Mouse (Mus musculus) lung, postnatal 25 days (tissue): ENCODE results near the gene C1qc.

Experiments
- DNase-seq: peaks from one replicate; pipeline ENCODE4 v3.0.0; 2022; ENCODE audit warnings: low spot score

Gene C1qc

DNA sequence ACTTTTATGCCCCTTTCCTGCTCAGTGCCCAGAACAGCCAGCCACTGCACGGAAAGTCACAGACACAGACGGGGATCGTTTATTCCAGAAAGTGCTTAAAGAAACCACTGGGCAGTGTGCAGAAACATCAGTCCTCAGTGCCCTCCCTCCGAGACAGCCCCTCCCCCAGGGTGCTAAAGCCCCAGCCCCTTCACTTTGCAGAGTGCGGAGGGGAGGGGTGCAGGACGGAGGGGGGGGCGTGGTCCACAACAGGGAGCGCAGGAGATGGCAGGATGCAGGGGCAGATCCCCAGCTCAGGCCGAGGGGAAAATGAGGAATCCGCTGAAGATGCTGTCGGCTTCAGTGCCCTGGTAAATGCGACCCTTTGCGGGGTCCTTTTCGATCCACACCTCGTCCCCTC lies 3.0 kb upstream of the C1qc start:
- no peak for DNase-seq

DNA sequence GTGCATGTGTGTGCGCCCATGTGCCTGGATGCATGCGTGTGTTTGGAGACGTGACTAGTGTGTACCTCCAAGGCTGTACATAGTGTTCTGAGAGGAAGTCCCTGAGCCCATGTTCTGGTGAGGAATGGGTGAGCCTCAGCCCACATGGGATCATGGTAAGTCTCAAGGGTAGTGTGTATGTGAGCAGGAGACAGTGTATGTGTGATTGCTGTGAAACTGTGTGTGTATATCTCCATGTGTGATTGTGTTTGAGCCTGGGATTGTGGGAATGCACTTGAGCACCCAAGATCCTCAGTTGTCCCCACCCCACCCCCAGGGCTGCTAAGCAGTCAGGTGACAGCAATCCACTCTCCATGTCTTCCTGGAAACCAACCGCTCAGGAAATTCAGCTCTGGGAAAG lies 2.0 kb upstream of the C1qc start:
- no peak for DNase-seq

DNA sequence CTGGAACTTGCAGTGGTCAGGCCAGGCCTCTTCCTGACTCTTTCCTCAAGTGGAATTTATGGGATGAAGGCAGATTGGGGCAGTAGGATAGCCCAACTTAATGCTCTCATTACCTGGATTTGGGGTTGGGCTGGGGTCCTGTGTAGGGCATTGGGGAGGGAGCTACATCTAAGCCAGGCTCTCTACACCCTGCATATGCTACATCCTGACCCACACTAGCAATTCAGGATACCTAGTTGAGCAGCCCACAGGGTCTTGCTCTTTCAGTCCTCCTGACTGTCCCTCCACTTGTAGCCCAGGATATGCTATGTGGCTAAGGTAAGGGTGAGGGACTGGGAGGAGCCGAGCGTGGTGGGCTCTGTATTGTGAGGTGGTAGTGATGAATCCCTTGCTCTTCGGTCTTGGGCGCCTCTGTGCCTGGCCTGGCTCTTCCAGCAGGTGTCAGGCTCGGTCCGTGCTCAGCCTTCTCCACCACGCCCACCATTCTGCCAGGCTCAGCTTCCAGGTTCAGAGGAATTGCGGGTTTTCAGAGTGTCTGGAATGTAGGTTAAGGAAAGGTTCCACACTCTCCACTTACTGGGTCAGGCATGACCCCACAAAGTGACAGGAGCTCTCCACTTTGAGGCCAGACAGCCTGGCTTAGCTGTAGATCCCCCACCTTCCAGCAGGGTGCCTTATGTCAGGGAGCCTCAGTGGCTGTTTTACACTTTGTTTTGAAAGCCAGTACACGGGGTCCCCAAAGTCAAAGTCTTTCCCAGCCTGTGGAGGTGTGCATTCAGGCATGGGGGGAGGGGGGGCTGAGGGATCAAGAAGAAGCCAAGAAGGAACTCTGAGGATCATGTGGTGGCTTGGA lies 1.1 kb upstream of the C1qc start:
- no peak for DNase-seq

DNA sequence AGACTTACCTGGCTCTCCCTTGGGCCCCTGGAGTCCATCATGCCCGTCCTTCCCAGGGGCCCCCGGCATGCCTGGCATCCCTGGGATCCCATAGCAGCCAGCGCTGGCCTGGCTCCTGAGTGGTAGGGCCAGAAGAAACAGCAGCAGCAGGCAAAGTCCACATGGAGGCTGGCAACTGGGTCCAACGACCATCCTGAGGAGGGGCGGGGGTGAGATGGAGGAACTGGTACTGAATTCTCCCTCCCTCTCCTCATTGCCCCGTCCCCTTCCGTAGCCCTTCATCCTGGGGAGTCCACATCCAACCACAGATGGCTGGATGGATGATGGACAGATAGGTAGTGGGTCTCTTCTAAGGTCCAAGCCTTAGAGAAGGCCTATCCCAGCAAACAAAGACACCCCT lies 494 bp downstream of the C1qc start:
- no peak for DNase-seq

DNA sequence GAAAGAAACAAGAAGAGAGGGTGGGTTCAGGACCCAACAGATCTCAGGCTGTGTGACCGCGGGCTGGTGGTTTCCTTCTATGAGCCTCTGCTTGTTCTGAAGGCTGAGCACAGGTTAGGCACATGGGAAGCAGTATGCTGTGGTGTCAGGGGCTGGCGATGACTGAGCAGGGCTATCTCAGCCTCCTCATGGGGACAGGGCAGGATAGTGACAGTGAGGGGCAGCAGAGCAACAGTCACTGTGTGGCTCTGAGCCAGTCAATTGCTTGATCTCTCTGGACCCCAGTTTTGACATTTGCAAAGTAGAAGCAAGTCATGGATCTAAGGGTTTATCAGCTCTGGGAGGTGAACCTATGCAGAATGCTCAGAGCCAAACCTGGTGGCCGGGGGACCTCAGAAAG lies 1.8 kb downstream of the C1qc start:
- DNase-seq, result no peak

DNA sequence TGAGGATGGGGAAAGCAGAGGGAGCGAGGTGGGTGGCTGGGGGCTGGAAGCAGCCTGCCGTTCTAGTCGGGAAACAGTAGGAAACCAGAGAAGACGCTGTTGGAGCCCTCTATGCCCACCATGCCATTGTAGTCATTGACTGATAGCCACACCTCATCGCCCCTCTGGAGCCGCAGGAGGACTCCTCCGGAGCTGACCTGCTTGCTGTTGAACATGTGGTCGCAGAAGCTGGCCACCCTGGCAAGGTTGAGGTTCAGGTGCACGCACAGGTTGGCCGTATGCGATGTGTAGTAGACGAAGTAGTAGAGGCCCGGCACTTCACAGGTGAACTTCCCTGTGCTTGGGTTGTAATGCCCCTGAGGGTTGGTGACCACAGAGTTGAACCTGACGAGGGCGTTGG lies 2.9 kb downstream of the C1qc start:
- no peak for DNase-seq

DNA sequence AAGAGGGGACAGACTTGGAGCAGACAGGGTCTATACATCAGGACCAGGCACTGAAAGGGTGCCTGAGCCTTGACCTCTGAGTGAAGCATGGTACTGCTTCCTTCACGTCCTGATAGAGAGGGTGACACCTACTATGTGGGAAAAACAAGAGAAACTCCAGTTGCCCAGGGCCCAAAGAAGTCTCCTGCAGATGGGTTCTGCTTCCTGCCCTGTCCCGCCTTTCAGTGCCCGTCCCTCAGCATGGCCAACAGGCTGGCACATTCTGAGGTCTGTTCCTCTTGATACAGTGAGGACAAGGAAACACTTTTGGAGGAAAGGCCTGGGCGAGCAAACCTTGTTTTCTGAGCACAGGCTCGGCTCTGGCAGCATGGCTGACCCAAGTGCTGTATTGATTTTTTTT lies 5.2 kb downstream of the C1qc start:
- no peak for DNase-seq

DNA sequence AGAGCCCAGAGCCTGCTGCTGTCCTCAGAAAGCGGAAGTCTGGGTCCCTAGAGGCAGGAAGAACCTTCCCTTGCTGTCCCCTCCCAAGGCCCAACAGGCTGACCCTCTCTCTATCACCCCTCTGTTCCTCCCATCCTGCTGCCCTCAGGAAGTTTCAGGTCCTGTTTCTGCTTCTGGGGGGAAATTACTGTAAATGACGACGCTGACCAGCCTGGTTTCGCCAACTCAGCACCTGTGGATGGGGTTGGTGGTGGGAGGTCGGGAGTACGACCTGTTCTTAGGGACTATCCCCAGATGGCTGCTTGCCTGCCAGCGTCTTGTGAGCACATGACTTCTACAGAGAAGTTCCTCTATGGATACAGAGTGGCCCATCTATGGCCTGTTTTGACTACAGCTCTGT lies 6.8 kb downstream of the C1qc start, which contains the start of gene C1qb:
Gene C1qb (minus strand): TSS at position 87 of the 400 bp plus-strand sequence.
- DNase-seq, result no peak

DNA sequence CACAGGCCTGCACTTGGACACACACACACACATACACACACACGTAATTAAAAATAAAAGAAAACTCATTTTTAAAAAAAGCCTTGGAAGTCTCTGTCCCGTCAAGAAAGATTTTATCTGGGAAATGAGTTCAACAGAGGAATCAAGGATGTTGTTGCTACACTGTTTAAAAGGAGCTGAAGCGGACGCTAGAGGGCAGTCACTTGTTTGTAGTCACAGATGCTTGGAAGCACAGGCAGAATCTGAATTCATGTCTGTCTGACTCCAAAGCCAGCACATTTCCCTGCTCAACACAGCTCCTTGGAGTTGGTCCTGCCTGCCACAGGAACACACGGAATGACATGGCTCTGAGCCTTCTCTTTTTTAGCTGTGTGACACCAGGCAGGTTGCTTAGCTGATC lies 14.3 kb downstream of the C1qc start:
- no peak for DNase-seq

DNA sequence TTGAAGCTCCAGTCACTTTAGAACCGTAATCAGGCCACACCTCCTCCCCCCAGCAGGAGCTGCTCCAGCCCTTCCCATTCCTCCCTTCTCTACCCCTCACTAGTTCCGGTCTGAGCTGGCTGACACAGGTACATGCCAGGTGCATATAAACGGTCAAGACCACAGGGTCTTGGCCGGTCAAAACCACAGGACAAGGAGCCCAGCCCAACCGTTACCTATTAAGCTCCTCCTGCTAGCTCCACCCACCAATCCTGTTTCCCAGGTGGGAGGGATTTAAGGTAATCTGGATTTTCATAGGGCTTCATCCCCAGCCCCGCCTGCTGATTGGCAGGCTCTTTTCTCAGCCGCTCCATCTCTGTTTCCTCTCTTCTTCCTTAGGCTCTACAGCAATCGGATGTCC lies 14.7 kb downstream of the C1qc start:
- no peak for DNase-seq

DNA sequence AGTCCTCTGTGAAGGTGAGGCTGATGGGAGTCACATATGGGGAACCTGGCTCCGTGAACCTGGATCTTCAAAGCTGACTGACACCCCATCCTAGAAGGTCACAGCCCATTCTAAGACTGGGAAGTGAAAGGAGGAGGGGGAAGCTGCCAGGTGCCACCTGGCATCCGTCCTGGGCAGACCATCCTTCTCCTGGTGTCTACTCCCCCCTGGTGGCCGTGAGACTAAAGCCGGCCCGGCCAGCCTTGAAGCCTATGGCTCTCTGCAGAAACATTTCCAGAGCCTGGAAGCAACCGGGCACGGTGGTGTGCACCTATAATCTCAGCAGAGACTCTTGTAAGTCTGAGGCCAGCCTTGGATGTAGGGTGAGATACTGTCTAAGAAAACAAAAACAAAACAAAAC lies 15.9 kb downstream of the C1qc start:
- DNase-seq, result no peak

DNA sequence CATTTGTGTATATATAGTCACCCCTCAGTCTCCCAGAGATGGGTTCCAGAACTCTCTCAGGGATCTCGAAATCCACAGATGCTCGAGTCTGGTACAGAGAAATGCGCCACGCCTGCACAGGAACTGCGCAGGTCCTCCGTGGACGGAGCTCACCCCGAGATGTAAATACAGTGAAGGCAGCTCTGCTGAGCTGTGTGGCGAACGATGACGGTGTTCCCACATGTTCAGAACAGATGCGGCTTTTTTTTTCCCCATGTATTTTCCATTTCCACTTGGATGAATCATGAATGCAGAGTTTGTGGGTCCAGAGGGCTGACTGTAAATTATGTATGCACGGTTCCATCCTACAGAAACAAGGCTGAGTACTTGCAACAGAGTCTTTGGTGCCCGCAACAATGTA lies 17.9 kb downstream of the C1qc start:
- no peak for DNase-seq

DNA sequence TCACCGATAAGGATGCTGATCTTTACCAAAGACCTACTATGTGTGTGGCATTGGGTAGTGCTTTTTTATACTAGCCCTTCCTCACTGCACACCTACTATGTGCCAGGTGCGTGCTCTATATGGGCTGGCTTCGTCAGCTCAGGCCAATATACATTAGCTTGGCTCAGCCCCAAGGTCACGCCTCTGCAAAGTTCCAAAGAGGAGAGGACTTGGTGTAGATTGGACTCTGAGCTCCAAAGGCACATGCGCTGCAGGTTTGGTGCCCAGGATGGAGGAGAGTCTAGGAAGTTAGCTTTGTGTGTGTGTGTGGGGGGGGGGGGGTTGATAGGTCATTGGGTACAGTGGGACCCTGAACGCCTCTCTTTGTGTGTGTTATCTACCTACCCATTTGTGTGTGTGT lies 24.5 kb downstream of the C1qc start:
- no peak for DNase-seq

DNA sequence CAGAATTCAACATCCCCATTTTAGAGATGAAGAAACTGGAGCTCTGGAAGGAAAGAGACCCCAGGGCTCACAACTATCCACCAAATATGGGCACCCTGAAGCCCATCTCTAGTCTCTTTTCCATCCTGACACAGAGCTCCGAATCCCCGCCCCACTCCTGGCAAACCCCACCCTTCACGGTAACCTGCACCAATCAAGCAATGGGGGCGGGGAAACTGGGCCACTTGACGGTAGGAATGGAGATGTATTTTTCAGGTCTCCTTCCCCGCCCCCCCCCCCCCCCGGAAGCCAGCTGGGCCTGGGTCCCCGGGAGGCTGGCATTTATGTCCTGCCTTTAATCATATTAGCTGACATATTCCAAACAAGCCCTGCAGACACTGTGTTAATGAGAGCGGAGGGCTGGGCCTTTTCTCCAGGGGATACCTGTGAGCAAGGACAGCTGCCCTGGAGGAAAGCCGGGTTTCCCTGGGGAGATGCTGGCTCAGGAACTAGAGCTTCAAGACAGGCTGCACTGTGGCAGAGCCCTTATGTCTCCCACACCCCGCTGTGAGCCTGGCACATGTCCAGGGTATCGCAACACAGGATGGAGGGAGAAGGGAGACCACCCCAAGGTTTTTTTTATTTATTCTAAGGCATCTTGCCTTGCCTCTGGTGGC lies 25.0 kb downstream of the C1qc start:
- no peak for DNase-seq

DNA sequence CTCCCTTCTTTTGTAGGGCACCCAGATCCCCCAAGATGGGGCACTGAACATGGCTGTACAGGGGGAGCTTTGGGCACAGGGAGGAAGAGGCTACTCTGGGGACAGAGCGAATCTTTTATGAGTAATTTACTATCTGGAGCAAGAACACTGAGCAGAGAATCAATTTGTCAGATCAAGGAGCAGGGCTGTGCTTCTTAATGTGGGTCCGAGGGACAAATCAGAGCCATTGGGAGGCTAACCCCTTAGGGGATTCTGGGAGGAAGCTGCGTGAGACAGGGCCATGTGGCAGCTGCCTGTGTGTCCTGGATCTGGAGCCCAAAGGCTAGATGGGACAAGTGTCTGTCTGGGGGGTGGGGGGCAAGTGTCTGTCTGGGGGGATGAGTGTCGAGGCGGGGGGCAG lies 27.3 kb downstream of the C1qc start:
- DNase-seq, result no peak

DNA sequence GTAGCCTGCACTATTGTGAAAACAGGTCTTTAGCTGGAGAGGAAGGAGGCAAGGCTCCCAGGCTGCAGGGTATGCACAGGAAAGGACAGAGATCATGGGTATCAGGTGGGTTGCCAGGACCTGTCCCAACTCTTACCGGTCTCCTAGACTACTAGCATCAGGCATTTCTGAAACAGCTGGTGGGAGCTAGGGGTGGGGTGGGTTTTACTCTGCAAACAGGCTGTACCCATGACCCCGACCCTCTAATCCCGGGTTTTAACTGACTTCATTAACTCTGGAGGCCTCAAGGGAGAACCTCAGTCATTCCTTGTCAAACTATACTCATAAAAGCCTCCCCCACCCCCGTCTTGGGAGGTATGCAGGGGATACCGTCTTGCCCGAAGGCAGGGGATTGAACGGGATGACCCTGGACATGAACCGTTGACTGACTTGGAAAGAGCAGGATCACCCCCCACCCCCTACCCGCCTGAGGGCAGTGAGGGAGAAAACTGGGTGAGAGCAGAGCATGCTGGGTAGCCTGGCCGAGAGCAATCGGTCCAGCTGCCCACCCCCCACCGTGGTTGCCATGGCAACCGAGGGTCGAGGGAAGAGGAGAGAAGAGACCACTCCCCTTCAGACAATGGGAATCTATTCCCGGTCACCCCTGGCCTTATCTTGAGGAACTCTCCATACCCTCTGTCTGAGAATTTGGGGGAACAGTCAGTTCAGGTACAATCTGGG lies 28.0 kb downstream of the C1qc start:
- no peak for DNase-seq

DNA sequence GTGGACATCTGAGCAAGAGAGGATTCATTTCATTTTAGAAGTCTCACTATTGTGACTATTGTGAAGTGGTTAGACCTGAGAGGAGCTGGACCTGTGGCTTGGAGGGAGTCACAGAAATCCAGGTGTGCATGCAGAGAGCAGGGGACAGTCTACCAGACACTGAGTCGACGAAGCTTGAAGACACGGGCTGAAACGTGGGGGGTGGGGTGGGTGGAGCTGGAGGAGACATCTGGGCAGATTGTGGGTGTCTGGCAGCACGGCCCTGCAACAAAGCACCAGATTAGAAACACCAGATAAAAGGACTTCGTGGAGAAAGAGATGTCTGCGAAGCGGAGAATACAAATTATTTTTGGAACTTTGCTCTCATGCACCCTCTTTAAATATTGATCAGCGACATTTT lies 29.3 kb downstream of the C1qc start:
- no peak for DNase-seq

DNA sequence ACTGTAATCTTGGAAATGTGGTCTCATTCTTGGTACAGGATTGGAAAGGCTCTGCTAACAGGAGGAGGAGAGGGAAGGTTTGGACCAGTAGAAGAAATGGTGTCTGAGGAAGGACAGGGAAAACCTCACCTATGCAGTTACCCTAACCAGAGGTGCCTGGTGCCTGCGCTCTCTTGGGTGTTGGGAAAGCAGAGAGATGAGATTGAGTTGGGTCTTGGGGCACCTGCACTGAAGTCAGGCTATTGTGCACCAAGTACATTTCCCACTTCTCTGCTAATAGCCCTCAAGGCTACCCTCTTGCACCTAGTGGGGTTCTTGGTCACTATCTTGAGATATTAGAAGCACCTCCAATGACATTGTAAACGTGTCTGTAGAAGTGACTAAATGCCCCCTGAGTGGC lies 30.5 kb downstream of the C1qc start:
- DNase-seq, result no peak

DNA sequence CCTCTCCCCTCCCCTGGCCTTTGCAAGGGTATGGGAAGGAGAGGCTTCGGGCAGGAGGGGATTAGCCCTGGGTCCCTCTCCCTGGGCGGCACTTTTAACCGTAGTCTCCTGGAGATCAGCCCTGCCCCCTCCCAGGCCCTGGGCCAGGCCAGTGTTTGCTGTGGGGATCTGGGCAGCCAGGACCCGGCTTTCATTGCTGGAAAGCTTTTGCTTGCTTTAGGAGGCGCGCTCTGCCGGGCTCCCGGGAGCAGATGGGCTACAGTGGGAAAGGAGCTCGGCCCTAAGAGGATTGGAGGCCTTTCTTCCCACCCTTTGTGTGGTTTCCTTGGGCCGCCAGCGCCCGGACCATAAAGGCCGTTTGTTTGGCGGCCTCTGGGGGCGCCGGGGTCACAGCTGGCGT lies 31.1 kb downstream of the C1qc start:
- DNase-seq, result no peak

DNA sequence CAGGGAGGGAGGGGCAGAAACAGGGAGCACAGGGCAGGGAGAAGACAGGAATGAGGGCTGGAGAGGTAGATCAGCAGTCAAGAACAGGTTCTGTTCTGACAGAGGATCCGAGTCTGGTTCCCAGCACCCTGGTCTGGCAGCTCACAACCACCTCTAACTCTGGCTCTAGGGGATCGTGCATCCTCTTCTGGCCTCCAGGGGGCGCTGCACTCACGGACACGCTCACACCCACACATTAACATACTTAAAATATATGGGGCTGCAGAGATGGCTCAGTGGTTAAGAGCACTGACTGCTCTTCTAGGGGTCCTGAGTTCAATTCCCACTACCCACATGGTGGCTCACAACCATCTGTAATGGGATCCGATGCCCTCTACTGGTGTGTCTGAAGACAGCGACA lies 32.8 kb downstream of the C1qc start:
- no peak for DNase-seq

DNA sequence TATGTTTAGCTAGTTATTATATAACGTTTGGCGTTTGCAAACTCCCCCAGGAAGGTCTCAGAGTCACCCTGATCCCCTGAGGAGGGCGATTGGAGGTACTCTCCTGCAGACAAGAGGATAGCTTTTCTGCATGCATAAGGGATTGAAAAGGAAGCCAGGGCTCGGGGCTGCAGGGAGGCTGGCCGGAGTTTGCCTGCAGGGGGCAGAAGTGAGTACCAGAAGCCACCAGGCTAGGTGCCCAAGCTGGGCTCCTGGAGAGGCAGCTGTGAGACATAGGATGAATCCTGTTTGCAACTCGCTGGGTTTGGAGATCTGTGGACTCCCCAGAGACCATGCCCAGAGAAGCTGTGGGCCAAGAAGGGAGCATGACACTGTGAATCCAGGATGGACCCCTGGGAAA lies 37.8 kb downstream of the C1qc start:
- no peak for DNase-seq

DNA sequence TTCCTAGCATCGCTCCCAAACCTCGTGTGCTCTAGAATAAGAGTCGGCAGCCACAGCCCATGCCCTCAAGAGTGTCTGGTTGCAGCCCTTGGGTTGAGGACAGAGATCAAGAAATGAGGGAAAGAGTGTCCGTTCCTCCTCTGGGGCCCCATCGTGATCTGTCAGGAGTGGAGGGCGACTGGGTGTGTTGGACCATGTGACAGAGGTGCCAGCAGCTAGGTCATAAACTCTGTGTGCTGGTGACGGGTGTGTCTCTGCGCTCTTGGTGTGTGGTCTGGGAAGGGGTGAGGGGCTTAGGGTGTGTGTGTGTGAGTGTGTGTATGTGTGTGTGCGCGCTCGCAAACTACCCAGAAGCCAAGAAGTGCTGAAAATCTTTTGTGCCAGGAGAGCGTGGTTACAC lies 39.9 kb downstream of the C1qc start:
- no peak for DNase-seq

DNA sequence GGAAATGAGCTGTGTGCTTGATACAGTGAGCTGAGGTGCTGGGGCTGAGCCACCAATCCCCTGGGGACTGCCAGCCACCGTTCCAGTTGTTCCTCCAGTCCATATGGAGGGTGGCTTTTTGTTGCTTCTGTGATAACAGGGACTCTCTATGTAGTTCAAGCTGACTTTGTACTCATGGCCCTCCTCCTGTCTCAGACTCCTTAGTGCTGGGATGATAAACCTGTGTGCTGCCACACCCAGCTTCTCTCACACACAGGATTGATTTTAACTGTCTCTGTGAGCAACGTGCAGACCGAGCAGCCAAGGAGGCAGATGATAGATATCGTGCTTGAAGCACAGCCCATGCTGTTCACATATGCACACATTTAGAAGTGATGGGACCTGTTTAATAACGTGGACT lies 40.7 kb downstream of the C1qc start:
- no peak for DNase-seq
